Mouse (Mus musculus): ENCODE results near the gene Gm815. TPM values are rescaled to one million over a fixed set of nuclear protein-coding genes. Genes with fewer than 3 reads are reported as not detected.
A peak's percentile ranks its signal among the peaks of the same experiment; 100 is the strongest.

The Gm815 gene
- polyA plus RNA-seq, 1 experiment from 2014 or later, result not detected

DNA sequence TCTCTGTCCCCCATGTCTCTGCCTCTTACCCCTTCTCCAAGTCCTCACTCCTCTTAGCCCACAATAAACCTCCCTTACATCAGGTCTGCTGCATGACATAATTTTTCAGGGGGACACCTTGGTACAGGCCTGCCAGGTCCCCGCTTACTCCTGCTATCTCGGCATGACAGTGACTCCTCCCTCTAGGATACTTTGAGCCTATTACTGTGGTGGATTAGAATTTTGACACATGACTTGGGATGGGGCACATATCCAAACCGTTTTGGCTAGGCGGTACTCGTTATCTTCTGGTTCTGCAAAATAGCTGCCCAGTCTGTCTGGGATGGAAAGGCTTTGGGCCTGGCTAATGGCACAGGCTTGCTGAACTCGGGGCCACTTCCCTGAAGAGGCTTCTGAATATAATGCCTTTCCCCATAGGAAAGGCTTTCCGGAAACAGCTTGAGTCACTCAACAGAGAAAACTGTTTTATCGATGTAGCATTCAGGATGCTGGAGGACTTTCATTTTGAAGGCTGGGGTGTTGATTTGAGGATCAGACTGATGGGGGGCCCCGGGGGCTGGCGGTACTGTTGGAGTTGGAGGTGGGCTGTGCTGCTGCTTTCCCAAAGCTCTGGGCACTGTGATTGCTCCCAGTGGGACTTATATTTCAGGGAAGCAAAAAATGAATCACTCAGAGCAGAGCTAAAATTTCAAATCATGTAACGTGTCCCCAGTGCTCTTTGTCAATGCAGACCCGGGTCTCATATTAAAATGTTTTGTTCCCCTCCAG lies 27.1 kb upstream of the Gm815 start:
- 62% methylated on average over 12 of the region's 12 CpGs for WGBS

DNA sequence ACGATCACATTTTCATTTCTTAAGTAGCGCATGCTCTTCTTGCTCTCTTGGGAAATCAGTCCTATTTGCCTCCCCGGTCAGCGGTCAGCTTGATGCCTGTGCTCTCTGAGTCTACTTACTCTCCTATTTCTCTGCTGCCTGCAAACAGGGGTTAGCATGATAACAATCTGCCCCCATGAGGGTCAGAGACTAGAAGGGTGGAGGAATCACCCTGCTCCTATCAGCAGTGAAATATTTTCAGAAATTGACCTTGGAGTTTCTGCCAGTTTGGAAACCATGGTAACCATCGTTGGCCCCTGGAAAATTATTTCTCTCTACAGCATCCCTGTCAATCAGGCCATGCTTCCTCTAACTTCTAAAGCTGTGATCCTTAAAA lies 26.5 kb upstream of the Gm815 start:
- Histone ChIP-seq H3K27me3 (no peaks in the 10 kb centered on the region), H3K36me3 (no peaks in the 10 kb centered on the region), H3K4me1 (replicated peaks) (peaks cover 39% of the 10 kb centered on the region), H3K4me3 (replicated peaks) (no peak overlapping the region), H3K4me2 (replicated peaks) (no peak overlapping the region; the same call in 1 of the 2 replicates), H3K9ac (replicated peaks) (no peak overlapping the region), H3K9me3 (no peaks in the 10 kb centered on the region), H3K27ac (peak overlapping the region; percentile 80)
- peak; percentile 38 for ATAC-seq
- WGBS, result 42% methylated on average over 5 of the region's 5 CpGs

More for the DNA sequence above, 27.1 kb upstream of the Gm815 start:
- H3K27me3 ChIP-seq, result no peaks in the 10 kb centered on the region
- peak; percentile 63 for ATAC-seq
- H3K27ac ChIP-seq, result peak overlapping the region; percentile 80
- H3K9ac ChIP-seq (replicated peaks), result no peak overlapping the region
- H3K4me1 ChIP-seq (replicated peaks), result peaks cover 34% of the 10 kb centered on the region
- no peaks in the 10 kb centered on the region for H3K9me3 ChIP-seq
- H3K36me3 ChIP-seq, result no peaks in the 10 kb centered on the region
- no peak overlapping the region for H3K4me3 ChIP-seq (replicated peaks)
- no peak overlapping the region; the same call in 1 of the 2 replicates for H3K4me2 ChIP-seq (replicated peaks)

DNA sequence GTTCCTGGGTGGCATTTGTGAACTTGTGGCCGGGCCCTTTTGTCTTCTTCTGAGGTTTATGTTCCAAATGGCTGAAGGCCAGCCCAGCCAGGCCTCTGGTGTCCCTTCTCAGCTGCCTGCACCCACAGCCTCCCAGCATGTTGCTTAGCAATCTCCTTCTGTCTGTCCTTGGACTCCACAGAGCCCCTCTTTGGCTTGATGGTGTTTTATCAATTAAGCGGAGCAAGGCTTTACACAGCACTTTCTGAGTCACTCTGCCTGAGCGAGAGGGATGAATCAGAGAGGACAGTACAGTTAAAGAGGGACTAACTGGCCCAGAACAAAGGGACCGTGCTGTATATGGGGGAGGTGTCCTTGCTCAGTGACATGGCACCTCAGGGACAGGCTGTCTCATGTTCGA lies 22.0 kb upstream of the Gm815 start:
- ATAC-seq, result peak; percentile 48; the same call in 1 of the 2 replicates
- Histone ChIP-seq H3K36me3 (no peaks in the 10 kb centered on the region), H3K27ac (peak overlapping the region; percentile 49; the same call in 1 of the 2 replicates), H3K27me3 (no peaks in the 10 kb centered on the region), H3K4me3 (replicated peaks) (no peak overlapping the region), H3K9me3 (no peaks in the 10 kb centered on the region), H3K4me1 (replicated peaks) (peaks cover 46% of the 10 kb centered on the region), H3K9ac (replicated peaks) (no peak overlapping the region), H3K4me2 (replicated peaks) (no peak overlapping the region)
- WGBS, result 57% methylated on average over 5 of the region's 5 CpGs

DNA sequence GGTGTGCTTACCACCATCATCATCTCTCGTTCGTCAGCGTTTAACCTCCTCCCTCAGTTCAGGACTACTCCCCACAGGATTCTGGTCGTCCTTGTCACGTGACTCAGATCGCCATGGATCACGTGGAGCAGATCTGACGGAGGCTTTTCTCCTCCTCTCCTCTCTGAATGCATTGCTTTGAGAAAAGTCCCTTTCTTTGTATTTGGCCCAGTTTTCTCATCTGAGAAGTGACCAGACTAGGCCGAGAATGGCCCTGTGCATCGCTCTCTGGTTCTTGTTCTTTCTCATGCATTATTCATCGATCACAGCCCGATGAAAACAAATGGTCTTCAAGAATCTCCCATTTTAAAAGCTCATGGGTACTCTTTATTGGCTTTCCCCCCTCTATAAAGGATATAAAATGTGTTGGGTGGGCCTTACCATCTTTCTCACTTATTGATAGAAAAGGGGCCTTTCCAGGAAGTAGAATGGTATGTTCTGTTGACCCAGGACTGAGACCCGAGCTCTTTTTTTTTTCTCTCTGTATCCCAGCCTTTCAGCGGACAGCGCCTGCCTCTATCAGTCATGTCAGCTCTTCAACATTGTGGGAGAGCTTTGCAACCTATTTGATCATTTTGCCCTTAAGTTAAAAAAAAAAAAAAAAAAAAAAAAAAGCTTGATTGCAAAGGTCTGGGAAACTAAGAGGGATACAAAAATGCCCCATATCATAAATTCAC lies 20.5 kb upstream of the Gm815 start:
- ATAC-seq, result no peak
- Histone ChIP-seq H3K4me3 (replicated peaks) (no peak overlapping the region), H3K36me3 (no peaks in the 10 kb centered on the region), H3K27me3 (no peaks in the 10 kb centered on the region), H3K27ac (peak overlapping the region; percentile 37), H3K9me3 (no peaks in the 10 kb centered on the region), H3K4me2 (replicated peaks) (no peak overlapping the region), H3K4me1 (replicated peaks) (peaks cover 40% of the 10 kb centered on the region), H3K9ac (replicated peaks) (no peak overlapping the region)
- 45% methylated on average over 15 of the region's 15 CpGs for WGBS

DNA sequence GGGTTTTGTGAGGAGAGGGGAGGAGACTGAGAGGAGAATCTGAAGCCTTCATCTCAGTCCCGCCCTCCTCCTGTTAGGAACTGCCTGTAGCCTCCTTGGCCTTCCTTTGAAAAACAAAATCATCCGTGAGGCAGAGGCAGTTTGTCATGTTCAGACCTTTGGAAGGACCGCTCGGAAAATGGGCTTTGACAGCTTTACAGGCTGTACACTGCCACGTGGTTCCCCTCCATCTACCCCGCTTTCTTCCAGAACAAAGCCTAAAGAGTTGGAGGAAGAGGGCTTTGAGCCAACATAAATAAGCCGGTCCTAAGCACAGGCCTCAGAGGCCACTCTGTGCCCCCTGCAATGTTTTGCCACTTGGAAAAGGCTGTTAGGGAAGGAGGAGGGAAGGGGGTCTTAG lies 19.9 kb upstream of the Gm815 start:
- peak; percentile 82 for ATAC-seq
- Histone ChIP-seq H3K4me1 (replicated peaks) (peaks cover 45% of the 10 kb centered on the region), H3K27ac (peak overlapping the region; percentile 37), H3K36me3 (no peaks in the 10 kb centered on the region), H3K9me3 (no peaks in the 10 kb centered on the region), H3K27me3 (no peaks in the 10 kb centered on the region), H3K9ac (replicated peaks) (no peak overlapping the region), H3K4me3 (replicated peaks) (no peak overlapping the region), H3K4me2 (replicated peaks) (no peak overlapping the region)
- 17% methylated on average over 7 of the region's 7 CpGs for WGBS

- H3K27ac ChIP-seq, result peak overlapping the region; percentile 39; the same call in 1 of the 2 replicates
- H3K4me3 ChIP-seq (replicated peaks), result no peak overlapping the region
- WGBS, result 54% methylated on average over 3 of the region's 3 CpGs
- H3K9ac ChIP-seq (replicated peaks), result no peak overlapping the region
- no peak overlapping the region for H3K4me2 ChIP-seq (replicated peaks)
- H3K27me3 ChIP-seq, result no peaks in the 10 kb centered on the region
- H3K4me1 ChIP-seq (replicated peaks), result peaks cover 41% of the 10 kb centered on the region
- H3K9me3 ChIP-seq, result no peaks in the 10 kb centered on the region; the same call in 1 of the 2 replicates
- no peak for ATAC-seq
- no peaks in the 10 kb centered on the region for H3K36me3 ChIP-seq
Observed at GRCm38 (mm10) chr19:26869591-26869990, 16.1 kb upstream of the Gm815 start.

DNA sequence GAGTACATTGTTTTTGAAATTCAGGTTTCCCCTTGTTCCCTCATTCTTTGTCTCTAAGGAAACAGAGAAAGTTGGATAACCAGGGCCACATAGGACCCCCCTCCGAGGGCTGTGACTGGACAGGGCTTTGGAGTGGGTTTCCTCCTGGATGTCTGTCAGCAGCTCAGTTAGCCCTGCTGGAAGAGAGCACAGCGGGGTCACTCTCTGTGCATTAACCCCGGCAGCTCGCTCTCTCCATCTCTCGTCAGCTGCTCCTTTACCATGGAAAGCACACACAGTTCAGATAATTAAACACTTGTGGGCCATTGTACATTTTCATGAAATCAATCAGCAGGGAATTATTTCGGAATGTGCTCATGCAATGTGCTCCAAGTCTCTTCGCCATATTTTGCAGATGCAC lies 15.4 kb upstream of the Gm815 start:
- Histone ChIP-seq H3K27me3 (no peaks in the 10 kb centered on the region), H3K4me2 (replicated peaks) (no peak overlapping the region), H3K9me3 (no peaks in the 10 kb centered on the region; the same call in 1 of the 2 replicates), H3K9ac (replicated peaks) (no peak overlapping the region), H3K4me3 (replicated peaks) (no peak overlapping the region), H3K4me1 (replicated peaks) (peaks cover 41% of the 10 kb centered on the region), H3K36me3 (no peaks in the 10 kb centered on the region), H3K27ac (peak overlapping the region; percentile 42)
- WGBS, result 29% methylated on average over 7 of the region's 7 CpGs
- no peak for ATAC-seq

GRCm38 (mm10) chr19:26871096-26871495 lies 14.6 kb upstream of the Gm815 start:
- Histone ChIP-seq H3K4me3 (replicated peaks) (no peak overlapping the region), H3K27me3 (no peaks in the 10 kb centered on the region), H3K27ac (peak overlapping the region; percentile 42; the same call in 1 of the 2 replicates), H3K36me3 (no peaks in the 10 kb centered on the region), H3K4me2 (replicated peaks) (no peak overlapping the region), H3K9ac (replicated peaks) (no peak overlapping the region), H3K9me3 (no peaks in the 10 kb centered on the region; the same call in 1 of the 2 replicates), H3K4me1 (replicated peaks) (peaks cover 35% of the 10 kb centered on the region)
- 33% methylated on average over 3 of the region's 3 CpGs for WGBS
- no peak for ATAC-seq

- H3K36me3 ChIP-seq, result no peaks in the 10 kb centered on the region
- H3K4me2 ChIP-seq (replicated peaks), result no peak overlapping the region
- H3K9me3 ChIP-seq, result no peaks in the 10 kb centered on the region; the same call in 1 of the 2 replicates
- no peak overlapping the region; the same call in 1 of the 2 replicates for H3K9ac ChIP-seq (replicated peaks)
- peak; percentile 69 for ATAC-seq
- H3K4me3 ChIP-seq (replicated peaks), result no peak overlapping the region
- 49% methylated on average over 6 of the region's 6 CpGs for WGBS
- H3K4me1 ChIP-seq (replicated peaks), result peaks cover 40% of the 10 kb centered on the region
- H3K27me3 ChIP-seq, result no peaks in the 10 kb centered on the region
- 0 out of 2 replicates have a peak overlapping the region, but pooled peaks have one; percentile 44 for H3K27ac ChIP-seq
Observed at GRCm38 (mm10) chr19:26872886-26873285, 12.8 kb upstream of the Gm815 start.

GRCm38 (mm10) chr19:26875601-26876000 lies 10.1 kb upstream of the Gm815 start:
- Histone ChIP-seq H3K9ac (replicated peaks) (no peak overlapping the region), H3K27me3 (no peaks in the 10 kb centered on the region), H3K4me1 (replicated peaks) (peaks cover 27% of the 10 kb centered on the region), H3K27ac (no peak overlapping the region), H3K9me3 (no peaks in the 10 kb centered on the region; the same call in 1 of the 2 replicates), H3K4me2 (replicated peaks) (no peak overlapping the region), H3K4me3 (replicated peaks) (no peak overlapping the region), H3K36me3 (no peaks in the 10 kb centered on the region)
- WGBS, result 61% methylated on average over 6 of the region's 6 CpGs
- peak; percentile 22; the same call in 1 of the 2 replicates for ATAC-seq

GRCm38 (mm10) chr19:26877180-26877775 lies 8.4 kb upstream of the Gm815 start:
- no peak for ATAC-seq
- Histone ChIP-seq H3K27ac (peak overlapping the region; percentile 4; the same call in 1 of the 2 replicates), H3K36me3 (no peaks in the 10 kb centered on the region), H3K4me2 (replicated peaks) (no peak overlapping the region), H3K4me1 (replicated peaks) (peaks cover 19% of the 10 kb centered on the region), H3K9ac (replicated peaks) (no peak overlapping the region), H3K27me3 (no peaks in the 10 kb centered on the region), H3K9me3 (no peaks in the 10 kb centered on the region; the same call in 1 of the 2 replicates), H3K4me3 (replicated peaks) (no peak overlapping the region)
- WGBS, result 9% methylated on average over 10 of the region's 10 CpGs

GRCm38 (mm10) chr19:26879856-26880255 lies 5.8 kb upstream of the Gm815 start:
- Histone ChIP-seq H3K27ac (no peak overlapping the region), H3K27me3 (no peaks in the 10 kb centered on the region), H3K4me1 (replicated peaks) (peaks cover 14% of the 10 kb centered on the region; the same call in 1 of the 2 replicates), H3K9me3 (no peaks in the 10 kb centered on the region), H3K9ac (replicated peaks) (no peak overlapping the region), H3K4me3 (replicated peaks) (no peak overlapping the region), H3K4me2 (replicated peaks) (no peak overlapping the region), H3K36me3 (no peaks in the 10 kb centered on the region)
- WGBS, result 92% methylated on average over 4 of the region's 4 CpGs
- no peak for ATAC-seq
